8 mouse cellular contexts compared by ENCODE assay signal in the genomic region with DNA sequence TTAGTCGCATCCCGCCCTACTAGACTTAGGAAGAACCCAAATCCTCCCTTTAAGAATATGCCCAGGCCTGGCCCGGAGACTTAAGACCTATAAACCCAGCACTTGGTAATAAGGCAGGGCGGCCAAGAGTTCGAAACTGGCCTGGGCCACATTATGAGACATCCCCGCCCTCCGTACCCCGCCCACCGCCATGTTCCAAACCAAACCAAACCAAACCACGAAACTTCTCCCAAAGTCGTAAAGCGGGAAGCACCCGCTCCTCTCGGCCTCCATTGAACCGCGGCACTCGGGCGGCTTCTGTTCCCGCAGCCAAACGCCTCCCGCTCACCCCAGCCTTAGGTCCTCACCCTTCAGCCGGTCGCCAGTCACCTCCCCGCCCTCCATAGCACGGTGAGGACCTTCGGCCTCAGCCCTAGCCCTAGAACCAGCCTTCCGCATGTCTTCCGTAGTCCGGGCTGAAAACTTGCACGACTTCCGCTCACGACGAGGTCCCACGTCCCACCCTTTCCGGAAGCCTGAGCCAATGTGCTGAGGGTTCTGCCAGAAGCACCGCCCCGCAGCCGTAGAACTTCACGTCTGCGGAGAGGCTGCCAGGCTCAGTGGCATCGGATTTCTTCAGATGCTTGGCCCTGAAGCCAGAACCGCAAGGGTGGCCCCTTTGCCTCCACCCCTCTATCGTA. TPM values are rescaled to one million over a fixed set of nuclear protein-coding genes. Genes with fewer than 3 reads are reported as not detected.
DNase-seq lines count a peak whose midpoint lies in the region; ATAC-seq lines count a peak whose summit lies in the region.

A gene (minus strand): TSS at position 503 of the 680 bp plus-strand sequence.

- WGBS in hindbrain, embryonic 11.5 days, result 1% methylated on average over 42 of the region's 43 CpGs

- H3K4me2 ChIP-seq in hindbrain, embryonic 11.5 days (replicated peaks; ENCODE audit: low read depth, low read length), result peak within 1 kb of the TSS; percentile 56

- no peak within 1 kb of the TSS for H3K27ac ChIP-seq in hindbrain, embryonic 11.5 days (ENCODE audit: low read depth, low read length)

- H3K4me3 ChIP-seq in hindbrain, embryonic 11.5 days (ENCODE audit: low read depth, low read length), result peak within 1 kb of the TSS; percentile 57

- peak; percentile 93 for DNase-seq in Muller cell, postnatal 12 days (ENCODE audit: inconsistent ontology term)
- peak; percentile 88 for DNase-seq in cerebellum, adult 9-11 months
- peak; percentile 85 to 92 for DNase-seq in frontal cortex, adult 2 months (ENCODE audit: extremely low spot score in 1 of 2, low spot score in 1 of 2)
- DNase-seq in hindbrain, embryonic 11.5 days (ENCODE audit: low spot score), result peak; percentile 91
- peak; percentile 89 to 92 for DNase-seq in layer of hippocampus, postnatal 10 days (ENCODE audit: low spot score in 2 of 2)
- peak; percentile 95 for DNase-seq in lung, postnatal 10 days
- DNase-seq in ovary, postnatal 36 days (ENCODE audit: low spot score), result peak; percentile 87
- peak; percentile 86 for DNase-seq in thymus, postnatal 25 days

- peak within 1 kb of the TSS; percentile 59 for H3K9ac ChIP-seq in hindbrain, embryonic 11.5 days (ENCODE audit: low read depth, low read length)

- ATAC-seq in hindbrain, embryonic 11.5 days (ENCODE audit: low FRiP score), result peak; percentile 91

- peaks cover 2% of the 10 kb centered on the region; the same call in 1 of the 2 replicates for H3K4me1 ChIP-seq in hindbrain, embryonic 11.5 days (replicated peaks; ENCODE audit: control insufficient read depth, insufficient read depth, low read length)

- H3K27me3 ChIP-seq in hindbrain, embryonic 11.5 days (ENCODE audit: control insufficient read depth, insufficient read depth, low read length), result no peaks in the 10 kb centered on the region

- peaks cover 6% of the 10 kb centered on the region for H3K36me3 ChIP-seq in hindbrain, embryonic 11.5 days (ENCODE audit: control insufficient read depth, insufficient read depth, low read length)

- H3K9me3 ChIP-seq in hindbrain, embryonic 11.5 days (ENCODE audit: control insufficient read depth, low read length), result no peaks in the 10 kb centered on the region

RNA-seq across cellular contexts. Expression of the gene that starts here (rescaled TPM):
- 29.6 and 33.0 TPM in 2 replicates for polyA plus RNA-seq in frontal cortex, adult 2 months (2012; rRNA removed)
- 57.9 and 58.4 TPM in 2 replicates for polyA plus RNA-seq in hindbrain, embryonic 11.5 days (2014; fragmentation: Nextera tagmentation; extraction: Ambion mirVana)
- 10 to 100 TPM; 18.0 to 20.7 TPM for total RNA-seq in layer of hippocampus, postnatal 10 days (2021)
